Mouse (Mus musculus): ENCODE measurements around the gene Dpagt1.

DNA sequence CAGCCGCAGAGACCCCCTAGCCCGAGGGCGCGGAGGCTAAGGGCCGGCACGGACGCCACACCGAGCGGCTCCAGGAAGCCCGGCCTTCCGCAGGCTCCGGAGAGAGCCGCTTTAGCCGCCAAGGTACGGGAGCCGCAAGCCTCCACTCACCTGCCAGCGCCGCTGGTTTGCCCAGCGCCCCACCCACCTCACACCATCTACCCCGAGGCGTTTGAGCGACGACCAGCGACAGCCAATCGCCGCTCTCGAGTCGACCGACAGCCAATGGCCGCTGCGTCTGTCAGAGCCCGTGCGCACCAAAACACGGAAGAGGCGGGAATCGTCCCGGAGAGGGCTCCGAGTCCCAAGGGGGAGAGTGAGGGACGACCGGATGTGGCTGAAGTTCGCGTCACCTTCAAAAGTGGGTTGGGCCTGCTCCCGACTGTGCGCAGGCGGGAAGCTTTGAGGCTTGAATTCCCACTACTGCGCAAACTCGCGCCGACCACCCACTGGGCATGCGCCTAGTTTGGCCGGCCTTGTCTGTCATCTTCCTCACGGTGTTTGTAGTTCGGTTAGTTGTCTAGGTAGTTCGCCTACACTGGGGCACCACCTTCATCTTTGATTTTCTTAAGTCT lies 20.2 kb upstream of the Dpagt1 start, which contains the start of gene Hinfp:
- TF ChIP-seq POLR2A (IDR thresholded peaks at IDR 0.05; ENCODE audit: control insufficient read depth in 1 of 2, insufficient read depth in 1 of 2, low read depth in 1 of 2, low read length in 2 of 2, poor library complexity in 1 of 2) (peak; percentile 79 to 98), GATA1 (IDR thresholded peaks at IDR 0.05; ENCODE audit: low read depth, low read length) (no peak), CHD1 (IDR thresholded peaks at IDR 0.05; ENCODE audit: low read depth, low read length) (no peak), NELFE (IDR thresholded peaks at IDR 0.05; ENCODE audit: low read depth, low read length) (peak; percentile 95), MAFK (IDR thresholded peaks at IDR 0.05; ENCODE audit: borderline replicate concordance, low read depth, low read length) (no peak)
